Mouse (Mus musculus) stomach, embryonic 16.5 days (tissue): ENCODE data around the gene Alox12b. TPM values are rescaled to one million over a fixed set of nuclear protein-coding genes. Genes with fewer than 3 reads are reported as not detected.

ENCODE experiments used
- ATAC-seq: fragments of 200-750 bp; cut with Nextera tagmentation; 2 replicates; pipeline ENCODE4 v1.8.0; 2017; ENCODE audit warnings: moderate number of reproducible peaks, moderate TSS enrichment; ENCODE audit not compliant: insufficient read depth, low FRiP score
- H3K27ac ChIP-seq: fragments of 300-500 bp; sonication (generic); 2 replicates; pipeline ENCODE4 v1.5.1; 2014; ENCODE audit warnings: low read length
- H3K27me3 ChIP-seq: fragments of 300-500 bp; sonication (generic); 2 replicates; pipeline ENCODE4 v1.6.1; 2014; ENCODE audit warnings: low read length, control low read depth, mixed read lengths; ENCODE audit not compliant: control insufficient read depth, insufficient read depth
- H3K36me3 ChIP-seq: fragments of 300-500 bp; sonication (generic); 2 replicates; pipeline ENCODE4 v1.6.1; 2014; ENCODE audit warnings: low read length; ENCODE audit not compliant: control insufficient read depth, insufficient read depth
- H3K4me1 ChIP-seq: fragments of 300-500 bp; sonication (generic); 2 replicates; pipeline ENCODE4 v1.6.1; 2014; ENCODE audit warnings: low read length, control low read depth, mixed read lengths; ENCODE audit not compliant: control insufficient read depth, insufficient read depth
- H3K4me2 ChIP-seq: fragments of 300-500 bp; sonication (generic); 2 replicates; pipeline ENCODE4 v1.6.1; 2014; ENCODE audit warnings: low read depth, low read length, mixed read lengths
- H3K4me3 ChIP-seq: fragments of 300-500 bp; sonication (generic); replicated peaks from 2 replicates; pipeline ENCODE4 v1.5.1; 2014; ENCODE audit warnings: mild to moderate bottlenecking, low read length
- H3K9ac ChIP-seq: fragments of 300-500 bp; sonication (generic); 2 replicates; pipeline ENCODE4 v1.6.1; 2014; ENCODE audit warnings: low read length
- H3K9me3 ChIP-seq: fragments of 300-500 bp; sonication (generic); replicated peaks from 2 replicates; pipeline ENCODE4 v1.6.1; 2016; ENCODE audit warnings: low read length, control low read depth; ENCODE audit not compliant: control insufficient read depth
- WGBS: fragments of 180-500 bp; shearing (Covaris S2); extraction: QIAGEN DNeasy Blood & Tissue Kit; methylation state at CpG from one replicate; pipeline ENCODE4 v1.1.7; 2014; 5-methylcytosine and 5-hydroxymethylcytosine counted together
- polyA plus RNA-seq: library from polyadenylated mRNA; unstranded; fragments of >200 nt; fragmentation: Nextera tagmentation; extraction: Ambion mirVana; gene quantifications from 2 replicates; pipeline ENCODE4 v1.2.1, GENCODE M21; 2015

Alox12b gene
- polyA plus RNA-seq, 1 experiment from 2014 or later, result 42.2 TPM

DNA sequence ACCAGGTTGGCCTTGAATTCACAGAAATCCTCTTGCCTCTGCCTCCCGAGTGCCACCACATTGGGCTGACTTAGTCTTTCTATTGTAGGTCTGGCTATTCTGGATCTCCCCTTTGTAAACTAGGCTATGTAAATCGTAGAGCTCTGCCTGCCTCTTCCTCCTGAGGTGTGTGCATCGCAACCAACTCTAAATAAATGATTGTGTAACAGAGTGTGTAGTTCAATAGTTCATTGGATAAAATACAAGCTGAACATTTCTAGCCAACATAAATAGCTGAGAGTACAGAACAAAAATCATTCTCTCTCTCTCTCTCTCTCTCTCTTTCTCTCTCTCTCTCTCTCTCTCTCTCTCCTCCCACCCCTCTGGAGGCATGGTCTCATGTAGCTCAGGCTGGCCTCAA lies 42.2 kb upstream of the Alox12b start:
- WGBS, result 79% methylated on average over 3 of the region's 3 CpGs
- Histone ChIP-seq H3K4me3 (no peak overlapping the region), H3K9me3 (no peaks in the 10 kb centered on the region), H3K27ac (no peak overlapping the region), H3K4me2 (no peak overlapping the region), H3K36me3 (no peaks in the 10 kb centered on the region), H3K27me3 (no peaks in the 10 kb centered on the region), H3K9ac (no peak overlapping the region), H3K4me1 (peaks cover 8% of the 10 kb centered on the region)
- ATAC-seq, result no peak

DNA sequence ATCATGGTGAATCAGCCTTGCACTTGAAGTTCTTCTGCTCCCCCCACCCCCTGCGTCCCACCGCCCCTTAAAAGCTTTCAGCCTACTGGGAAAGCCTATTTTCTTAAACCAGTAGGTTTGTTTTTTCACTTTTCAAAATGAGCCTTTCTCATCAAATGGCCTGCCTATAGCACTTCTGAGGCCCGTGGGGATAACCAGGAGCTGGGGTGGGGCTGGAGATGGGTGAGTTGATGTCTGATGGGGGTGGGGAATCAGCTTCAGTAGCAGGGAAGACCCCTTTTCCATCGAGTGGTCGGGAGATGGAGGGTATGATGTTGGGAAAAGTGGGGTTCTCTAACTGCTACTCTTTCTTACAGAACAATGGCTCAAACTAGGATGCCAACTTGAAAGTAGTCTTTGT lies 39.9 kb upstream of the Alox12b start:
- no peak for ATAC-seq
- 42% methylated on average over 5 of the region's 5 CpGs for WGBS
- no peak overlapping the region for H3K4me3 ChIP-seq

DNA sequence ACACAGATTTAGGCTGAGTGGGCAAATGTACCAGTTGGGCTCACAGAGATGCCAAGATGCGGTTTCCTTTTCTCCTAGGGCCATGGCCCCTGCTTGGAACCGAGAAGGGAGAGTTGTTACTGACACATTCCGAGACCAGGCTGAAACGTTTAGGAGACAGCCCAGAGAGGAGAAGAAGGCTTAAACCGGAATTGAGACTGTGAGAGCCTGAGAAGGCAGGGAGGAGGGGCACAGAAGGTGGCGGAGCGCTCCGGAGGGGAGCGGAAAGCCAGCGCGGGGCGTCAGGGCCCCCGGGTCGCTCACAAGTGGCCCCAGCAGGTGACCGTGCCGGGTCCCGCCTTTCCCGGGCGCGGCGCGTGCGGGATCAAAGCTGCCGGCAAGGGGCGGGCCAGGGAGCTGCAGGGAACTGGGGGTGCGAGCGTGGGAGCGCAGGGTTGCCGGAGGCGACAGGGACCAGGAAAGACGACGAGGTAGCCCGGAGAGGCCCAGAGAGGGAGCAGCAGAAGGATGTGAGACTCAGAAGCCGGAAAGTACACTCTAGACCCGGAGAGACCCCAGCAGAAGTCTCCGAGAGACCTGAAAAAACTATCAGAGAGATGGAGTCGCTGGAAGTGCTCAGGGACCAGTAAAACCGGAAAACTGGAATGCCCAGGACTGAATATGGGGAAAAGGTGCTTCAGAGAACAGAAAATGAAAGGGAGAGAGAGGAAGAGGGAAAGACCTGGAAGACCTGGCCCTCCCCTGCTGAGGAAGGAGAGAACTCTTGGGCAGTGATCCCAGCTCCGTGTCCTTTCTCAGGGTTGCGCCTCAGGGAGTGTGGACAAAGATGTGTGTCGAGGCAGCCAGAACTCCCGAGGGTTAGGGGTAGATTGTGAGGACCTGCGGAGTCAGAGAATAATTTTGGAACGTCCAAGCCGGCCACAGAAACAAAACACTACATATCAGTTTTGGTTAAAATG lies 38.8 kb upstream of the Alox12b start:
- Histone ChIP-seq H3K27ac (peak overlapping the region; percentile 87), H3K4me1 (peaks cover 21% of the 10 kb centered on the region), H3K4me2 (peak overlapping the region; percentile 69), H3K9ac (peak overlapping the region; percentile 77), H3K4me3 (peak overlapping the region; percentile 66), H3K36me3 (no peaks in the 10 kb centered on the region), H3K27me3 (no peaks in the 10 kb centered on the region), H3K9me3 (no peaks in the 10 kb centered on the region)
- under 1% methylated on average over 45 of the region's 45 CpGs for WGBS
- peak; percentile 34 for ATAC-seq

More for the DNA sequence above, 39.9 kb upstream of the Alox12b start:
- H3K9ac ChIP-seq, result no peak overlapping the region
- peaks cover 21% of the 10 kb centered on the region for H3K4me1 ChIP-seq
- no peaks in the 10 kb centered on the region for H3K9me3 ChIP-seq
- H3K27ac ChIP-seq, result no peak overlapping the region
- peak overlapping the region; percentile 69; the same call in 1 of the 2 replicates for H3K4me2 ChIP-seq
- no peaks in the 10 kb centered on the region for H3K36me3 ChIP-seq
- no peaks in the 10 kb centered on the region for H3K27me3 ChIP-seq

DNA sequence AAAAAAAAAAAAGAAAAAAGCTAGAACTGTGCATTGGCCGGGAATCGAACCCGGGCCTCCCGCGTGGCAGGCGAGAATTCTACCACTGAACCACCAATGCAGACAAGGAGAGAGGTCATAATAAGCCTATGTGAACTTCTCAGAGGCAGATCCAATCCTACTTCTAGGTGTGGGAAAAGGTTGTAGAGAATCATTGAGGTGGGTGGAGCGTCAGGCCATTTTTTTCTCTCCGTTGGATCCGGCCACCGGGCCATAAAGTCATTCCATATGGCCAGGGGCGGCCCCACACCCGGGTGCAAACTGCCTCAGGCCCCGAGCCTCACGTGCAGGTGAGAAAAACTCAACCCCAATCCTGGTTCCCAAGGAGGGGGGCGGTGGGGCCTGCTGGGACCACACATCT lies 38.0 kb upstream of the Alox12b start:
- ATAC-seq, result no peak
- Histone ChIP-seq H3K9me3 (no peaks in the 10 kb centered on the region), H3K4me2 (peak overlapping the region; percentile 95), H3K4me3 (peak overlapping the region; percentile 66), H3K36me3 (no peaks in the 10 kb centered on the region), H3K4me1 (peaks cover 21% of the 10 kb centered on the region), H3K27ac (no peak overlapping the region; the same call in 1 of the 2 replicates), H3K27me3 (no peaks in the 10 kb centered on the region), H3K9ac (0 out of 2 replicates have a peak overlapping the region, but pooled peaks have one; percentile 23)
- WGBS, result 2% methylated on average over 15 of the region's 15 CpGs

DNA sequence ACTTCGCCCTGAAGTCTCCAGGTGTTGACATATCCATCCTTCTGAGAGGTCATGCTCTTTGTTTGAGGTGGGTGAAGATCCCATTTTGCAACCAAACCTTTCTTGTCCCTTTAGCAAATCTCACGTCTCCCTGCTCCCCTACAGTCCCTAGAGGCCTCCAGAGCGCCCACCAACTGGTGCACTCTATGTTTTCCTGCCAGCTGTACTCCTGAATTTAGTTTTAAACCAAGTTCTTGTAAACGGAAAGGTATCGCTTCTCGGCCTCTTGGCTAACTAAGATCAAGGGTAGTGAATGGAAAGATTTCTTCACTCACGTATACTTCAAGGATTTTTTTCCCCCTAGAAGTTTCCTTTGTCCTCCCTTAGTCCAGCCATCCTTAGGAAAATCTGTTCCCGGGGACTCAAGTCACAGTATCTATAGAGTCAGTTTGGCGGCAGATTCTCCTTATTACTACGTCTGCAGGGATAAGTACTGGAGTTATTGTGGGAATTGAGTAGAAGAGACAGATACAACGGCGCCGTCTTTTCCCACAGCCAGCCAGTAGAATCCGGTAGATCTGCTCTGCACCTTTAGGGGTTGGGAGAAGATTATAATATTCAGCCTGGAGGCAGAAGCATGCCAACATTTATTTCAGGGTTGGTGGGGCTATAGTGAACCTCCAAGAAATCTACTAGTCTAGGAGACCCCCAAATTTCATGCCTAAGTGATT lies 37.2 kb upstream of the Alox12b start:
- Histone ChIP-seq H3K9me3 (no peaks in the 10 kb centered on the region), H3K9ac (peak overlapping the region; percentile 65; the same call in 1 of the 2 replicates), H3K4me3 (peak overlapping the region; percentile 57), H3K27ac (no peak overlapping the region), H3K36me3 (no peaks in the 10 kb centered on the region), H3K4me2 (peak overlapping the region; percentile 95), H3K27me3 (no peaks in the 10 kb centered on the region), H3K4me1 (peaks cover 21% of the 10 kb centered on the region)
- no peak for ATAC-seq
- 49% methylated on average over 14 of the region's 14 CpGs for WGBS

DNA sequence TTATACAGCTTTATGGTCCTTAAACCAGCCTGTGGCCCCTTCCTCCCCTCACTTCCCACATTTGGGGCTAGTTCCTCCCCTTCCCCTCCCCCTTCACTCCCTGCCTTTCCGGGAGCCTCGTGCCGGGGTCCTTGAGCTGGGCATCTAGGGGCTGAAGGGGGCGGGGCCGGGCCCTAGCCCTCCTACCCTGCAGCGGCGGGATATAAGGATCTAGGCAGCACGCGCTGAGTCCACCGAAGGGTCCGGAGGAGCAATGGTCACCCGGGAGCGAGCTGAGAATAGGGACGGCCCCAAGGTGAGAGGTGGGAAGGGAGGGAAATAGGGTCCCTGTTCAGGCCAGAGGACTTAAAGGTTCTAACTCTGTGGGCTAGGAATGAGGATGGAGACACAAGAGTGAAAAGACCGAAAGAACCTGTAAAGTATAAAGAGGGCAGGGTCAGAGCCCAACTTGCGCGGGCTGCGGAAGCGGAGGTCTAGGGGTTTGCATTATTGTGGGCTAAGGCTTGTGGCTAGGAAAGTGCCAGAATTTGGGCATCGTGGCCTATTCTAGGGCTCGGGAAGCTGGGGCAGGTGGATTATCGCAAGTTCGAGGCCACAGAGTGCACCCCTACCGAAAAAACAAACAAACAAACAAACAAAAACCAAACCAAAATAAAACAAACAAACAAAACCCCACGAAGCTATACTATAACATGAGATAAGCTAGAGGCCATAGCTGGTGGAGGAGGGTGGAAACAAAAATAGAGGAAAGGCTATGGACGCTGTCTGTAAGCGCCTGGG lies 36.4 kb upstream of the Alox12b start, which contains the start of gene Hes7:
TSS of gene Hes7 (plus strand) at position 184 of the 780 bp plus-strand sequence.
- Histone ChIP-seq H3K9me3 (no peaks in the 10 kb centered on the region), H3K4me2 (peak within 1 kb of the TSS; percentile 95), H3K9ac (peak within 1 kb of the TSS; percentile 85), H3K4me3 (peak within 1 kb of the TSS; percentile 57), H3K4me1 (peaks cover 21% of the 10 kb centered on the region), H3K36me3 (no peaks in the 10 kb centered on the region), H3K27ac (no peak within 1 kb of the TSS), H3K27me3 (no peaks in the 10 kb centered on the region)
- 3% methylated on average over 27 of the region's 27 CpGs for WGBS
- no peak for ATAC-seq

DNA sequence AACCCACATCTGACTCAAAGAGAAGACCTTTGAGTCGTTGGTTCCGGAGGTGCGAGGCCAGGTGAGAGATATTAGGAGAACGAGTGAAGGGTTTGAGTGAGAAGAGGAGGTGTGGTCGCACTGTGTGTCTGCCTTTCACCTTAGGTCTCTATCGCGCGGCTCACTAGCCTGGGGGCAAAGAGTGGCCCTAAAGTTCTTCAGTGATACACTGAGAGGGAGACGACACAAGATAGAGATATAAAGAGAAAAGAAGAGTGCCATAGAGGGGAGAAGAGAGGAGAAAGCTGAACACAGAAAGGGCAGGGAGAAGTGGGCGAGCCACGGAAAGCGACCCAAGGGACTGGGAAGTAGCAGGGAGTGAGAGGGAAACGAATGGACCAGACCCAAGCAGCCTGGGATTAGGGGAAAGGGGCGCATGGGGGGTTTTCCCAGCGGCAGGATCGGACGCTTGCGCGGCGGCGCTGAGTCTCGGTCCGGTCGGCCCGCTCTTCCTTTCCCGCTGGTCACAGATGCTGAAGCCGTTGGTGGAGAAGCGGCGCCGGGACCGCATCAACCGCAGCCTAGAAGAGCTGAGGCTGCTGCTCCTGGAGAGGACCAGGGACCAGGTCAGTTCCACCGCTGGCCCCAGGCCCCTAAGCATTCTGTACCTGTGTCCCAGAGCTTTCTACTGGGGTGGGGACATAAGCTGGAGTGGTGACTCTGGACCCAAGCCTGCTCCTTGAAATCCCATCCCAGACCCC lies 35.6 kb upstream of the Alox12b start:
- Histone ChIP-seq H3K27me3 (no peaks in the 10 kb centered on the region), H3K4me3 (peak overlapping the region; percentile 57), H3K36me3 (no peaks in the 10 kb centered on the region), H3K4me1 (peaks cover 24% of the 10 kb centered on the region), H3K9me3 (no peaks in the 10 kb centered on the region), H3K4me2 (peak overlapping the region; percentile 95), H3K27ac (peak overlapping the region; percentile 95; the same call in 1 of the 2 replicates), H3K9ac (peak overlapping the region; percentile 85)
- no peak for ATAC-seq
- WGBS, result 1% methylated on average over 33 of the region's 33 CpGs

DNA sequence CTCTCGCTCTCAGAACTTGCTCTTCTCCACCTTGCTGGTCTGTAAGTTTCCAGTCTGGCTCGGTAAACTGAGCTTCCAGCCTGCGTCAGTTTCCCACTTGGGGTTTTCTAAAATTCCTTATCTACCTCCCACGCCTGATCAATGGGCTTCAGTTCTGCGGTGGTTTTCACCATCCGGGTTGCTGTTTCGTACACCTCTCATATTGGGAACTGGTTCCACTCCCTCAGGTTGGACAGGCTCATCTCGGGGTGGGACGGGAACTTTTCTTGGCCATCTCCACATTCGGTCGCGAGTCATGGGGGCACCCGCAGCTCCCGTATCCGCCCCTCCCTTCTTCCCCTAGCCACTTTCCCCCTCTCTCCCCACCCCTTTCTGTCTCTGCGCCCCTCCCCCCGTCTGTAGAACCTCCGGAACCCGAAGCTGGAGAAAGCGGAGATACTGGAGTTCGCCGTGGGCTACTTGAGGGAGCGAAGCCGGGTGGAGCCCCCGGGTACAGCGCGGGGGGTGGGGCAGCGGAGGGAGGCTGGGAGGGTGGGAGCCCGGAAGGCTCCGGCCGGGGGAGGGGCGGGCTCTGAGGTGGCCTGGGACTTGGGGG lies 35.0 kb upstream of the Alox12b start:
- WGBS, result under 1% methylated on average over 30 of the region's 32 CpGs

More for the DNA sequence above, 35.0 kb upstream of the Alox12b start:
- Histone ChIP-seq H3K27me3 (no peaks in the 10 kb centered on the region), H3K4me2 (peak overlapping the region; percentile 95), H3K27ac (peak overlapping the region; percentile 95), H3K9me3 (no peaks in the 10 kb centered on the region), H3K9ac (peak overlapping the region; percentile 85), H3K4me1 (peaks cover 28% of the 10 kb centered on the region), H3K4me3 (peak overlapping the region; percentile 57), H3K36me3 (no peaks in the 10 kb centered on the region)
- no peak for ATAC-seq
